Mouse (Mus musculus) testis, adult 2 months (tissue): ENCODE measurements around the gene AU022252. TPM values are rescaled to one million over a fixed set of nuclear protein-coding genes. Genes with fewer than 3 reads are reported as not detected.

Experiments
- H3K27ac ChIP-seq: fragments of 200-500 bp; 2 replicates; pipeline ENCODE4 v1.5.1; 2012; ENCODE audit warnings: low read depth, low read length; ENCODE audit not compliant: control insufficient read depth, insufficient read depth
- H3K27me3 ChIP-seq: fragments of 200-500 bp; 2 replicates; pipeline ENCODE4 v1.6.1; 2012; ENCODE audit warnings: mild to moderate bottlenecking, low read length, moderate library complexity; ENCODE audit not compliant: control insufficient read depth, insufficient read depth
- H3K36me3 ChIP-seq: fragments of 200-500 bp; 2 replicates; pipeline ENCODE4 v1.6.1; 2012; ENCODE audit warnings: mild to moderate bottlenecking, low read length; ENCODE audit not compliant: control insufficient read depth, insufficient read depth
- H3K4me1 ChIP-seq: fragments of 200-500 bp; 2 replicates; pipeline ENCODE4 v1.6.1; 2012; ENCODE audit warnings: low read length; ENCODE audit not compliant: control insufficient read depth, insufficient read depth
- H3K4me3 ChIP-seq: fragments of 200-500 bp; 2 replicates; pipeline ENCODE4 v1.5.1; 2012; ENCODE audit warnings: low read depth, mild to moderate bottlenecking, low read length, moderate library complexity, mixed read lengths; ENCODE audit not compliant: control insufficient read depth
- CTCF ChIP-seq: fragments of 200-500 bp; IDR thresholded peaks from 2 replicates; pipeline ENCODE4 v1.5.1; 2012; ENCODE audit warnings: low read depth, mild to moderate bottlenecking, inconsistent platforms, low read length, moderate library complexity; ENCODE audit not compliant: control insufficient read depth, insufficient read depth, insufficient replicate concordance
- POLR2A ChIP-seq: fragments of 200-500 bp; IDR thresholded peaks from 2 replicates; pipeline ENCODE4 v1.6.1; 2012; ENCODE audit warnings: low read depth, mild to moderate bottlenecking, inconsistent platforms, low read length, moderate library complexity; ENCODE audit not compliant: control insufficient read depth
- polyA plus RNA-seq: library from polyadenylated mRNA; depleted of rRNA; stranded (reverse); fragments of >200 nt; gene quantifications from 2 replicates; pipeline ENCODE4 v1.2.3, GENCODE M21; 2012

Gene AU022252
- polyA plus RNA-seq, 1 experiment = 14.1 TPM

GRCm38 (mm10) chr4:119261087-119261713 lies 28.7 kb upstream of the AU022252 start:
- Histone ChIP-seq H3K4me1 (no peaks in the 10 kb centered on the region), H3K4me3 (no peak overlapping the region), H3K36me3 (no peaks in the 10 kb centered on the region), H3K27ac (no peak overlapping the region), H3K27me3 (no peaks in the 10 kb centered on the region)
- TF ChIP-seq CTCF (no peak), POLR2A (no peak)

GRCm38 (mm10) chr4:119259344-119260254 lies 27.1 kb upstream of the AU022252 start:
- TF ChIP-seq POLR2A (no peak), CTCF (no peak)
- Histone ChIP-seq H3K27ac (no peak overlapping the region), H3K4me3 (no peak overlapping the region), H3K4me1 (no peaks in the 10 kb centered on the region), H3K36me3 (no peaks in the 10 kb centered on the region), H3K27me3 (no peaks in the 10 kb centered on the region)

- H3K36me3 ChIP-seq = no peaks in the 10 kb centered on the region
- no peaks in the 10 kb centered on the region for H3K27me3 ChIP-seq
- TF ChIP-seq CTCF = no peak
- H3K4me3 ChIP-seq = no peak overlapping the region
- no peaks in the 10 kb centered on the region for H3K4me1 ChIP-seq
- H3K27ac ChIP-seq = no peak overlapping the region
These were observed 24.6 kb upstream of the AU022252 start for GRCm38 (mm10) chr4:119257083-119257482.

GRCm38 (mm10) chr4:119255351-119255750 lies 22.8 kb upstream of the AU022252 start, which contains the start of gene Cldn19:
Cldn19 (plus strand) TSS chr4:119255414.
- Histone ChIP-seq H3K36me3 (no peaks in the 10 kb centered on the region), H3K27ac (no peak within 1 kb of the TSS), H3K27me3 (no peaks in the 10 kb centered on the region), H3K4me1 (no peaks in the 10 kb centered on the region), H3K4me3 (no peak within 1 kb of the TSS)
- TF ChIP-seq POLR2A (no peak), CTCF (no peak)

- Histone ChIP-seq H3K4me3 (no peak overlapping the region), H3K36me3 (no peaks in the 10 kb centered on the region), H3K27me3 (no peaks in the 10 kb centered on the region), H3K4me1 (no peaks in the 10 kb centered on the region), H3K27ac (no peak overlapping the region)
- TF ChIP-seq POLR2A = no peak
- TF ChIP-seq CTCF = no peak
These were observed 21.6 kb upstream of the AU022252 start for GRCm38 (mm10) chr4:119254012-119254618.

GRCm38 (mm10) chr4:119252025-119252808 lies 19.7 kb upstream of the AU022252 start:
- no peak overlapping the region for H3K4me3 ChIP-seq
- no peaks in the 10 kb centered on the region for H3K27me3 ChIP-seq
- TF ChIP-seq POLR2A = no peak
- TF ChIP-seq CTCF = no peak
- no peaks in the 10 kb centered on the region for H3K36me3 ChIP-seq
- H3K27ac ChIP-seq = no peak overlapping the region
- no peaks in the 10 kb centered on the region for H3K4me1 ChIP-seq

- no peaks in the 10 kb centered on the region for H3K4me1 ChIP-seq
- no peak overlapping the region for H3K27ac ChIP-seq
- no peaks in the 10 kb centered on the region for H3K27me3 ChIP-seq
- TF ChIP-seq CTCF = no peak
- no peak for TF ChIP-seq POLR2A
- H3K36me3 ChIP-seq = no peaks in the 10 kb centered on the region
- no peak overlapping the region for H3K4me3 ChIP-seq
These were observed 16.0 kb upstream of the AU022252 start for GRCm38 (mm10) chr4:119248407-119248965.
